Mouse (Mus musculus): ENCODE results near the gene Nfkbid. TPM values are rescaled to one million over a fixed set of nuclear protein-coding genes. Genes with fewer than 3 reads are reported as not detected.

Gene Nfkbid
- polyA plus RNA-seq (2015; fragmentation: Nextera tagmentation; extraction: Ambion mirVana) = 1.3 and 2.0 TPM in 2 replicates

DNA sequence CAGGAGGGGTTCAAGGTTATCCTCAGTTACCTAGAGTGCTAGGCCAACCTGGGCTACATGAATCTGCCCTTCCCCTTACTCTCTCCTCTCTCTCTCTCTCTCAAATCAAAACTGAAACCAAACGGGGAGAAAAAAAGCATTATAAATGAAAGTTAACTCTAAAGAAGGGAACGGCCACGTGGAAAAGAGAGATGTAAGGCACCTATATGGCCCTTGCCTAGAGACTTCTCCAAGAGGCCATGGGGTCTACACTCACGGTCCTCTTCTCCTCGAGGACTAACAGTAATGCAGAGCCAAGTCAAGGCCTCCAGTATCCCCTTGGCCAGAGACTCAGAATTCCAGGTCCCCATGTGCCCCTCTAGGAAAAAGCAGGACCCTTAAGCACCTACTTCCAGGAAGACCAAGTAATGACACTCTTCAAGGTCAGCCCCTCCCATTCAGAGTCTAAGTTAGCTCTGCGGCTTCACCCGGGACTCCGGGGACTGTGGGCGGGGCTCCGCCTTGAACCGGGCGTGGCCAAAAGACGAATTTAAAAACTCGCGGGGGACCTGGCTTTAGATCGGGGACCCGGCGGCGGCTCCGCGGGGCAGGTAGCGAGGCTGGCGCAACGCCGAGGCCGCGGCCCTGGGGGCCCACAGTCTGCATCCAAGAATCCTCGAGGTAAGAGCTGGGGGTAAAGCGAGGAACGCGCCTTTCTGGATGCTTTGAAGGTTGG lies at the start of gene Nfkbid:
TSS of gene Nfkbid (plus strand) at position 558 of the 715 bp plus-strand sequence.
- peak within 1 kb of the TSS; percentile 74 for H3K27ac ChIP-seq
- 11% methylated on average over 31 of the region's 31 CpGs for WGBS
- H3K4me3 ChIP-seq (replicated peaks) = peak within 1 kb of the TSS; percentile 64
- H3K36me3 ChIP-seq = peaks cover 12% of the 10 kb centered on the region; the same call in 1 of the 2 replicates
- peaks cover 6% of the 10 kb centered on the region; the same call in 1 of the 2 replicates for H3K9me3 ChIP-seq (replicated peaks)
- H3K9ac ChIP-seq = peak within 1 kb of the TSS; percentile 57
- H3K4me2 ChIP-seq = peak within 1 kb of the TSS; percentile 97
- peaks cover 24% of the 10 kb centered on the region for H3K4me1 ChIP-seq
- 0 out of 2 replicates have a peak, but pooled peaks cover 9% of the 10 kb centered on the region for H3K27me3 ChIP-seq
- peak; percentile 34 for ATAC-seq (replicated peaks; ENCODE audit: low FRiP score)

DNA sequence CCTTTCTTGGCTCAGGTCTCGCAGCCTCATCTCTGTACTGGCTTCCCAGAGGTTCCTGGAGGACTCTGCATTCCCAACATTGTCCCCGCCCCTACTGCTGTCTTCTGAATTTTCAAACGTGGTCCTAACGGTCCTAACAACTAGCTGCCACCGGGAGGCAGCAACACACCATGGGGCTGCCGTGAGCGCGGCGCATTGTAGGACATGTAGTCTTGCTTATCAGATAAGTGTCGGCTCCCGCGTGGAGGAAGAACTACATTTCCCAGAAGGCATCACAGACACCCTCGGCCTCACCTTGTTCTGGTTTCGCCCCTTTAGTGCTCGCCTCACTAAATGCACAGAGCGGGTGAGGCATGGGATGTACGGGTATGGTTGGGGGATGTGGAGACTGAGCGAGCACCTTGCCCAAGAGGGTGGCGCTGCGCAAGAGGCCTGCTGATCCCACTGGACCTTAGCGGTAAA lies 48.0 kb upstream of the Nfkbid start:
- Histone ChIP-seq H3K9ac (peak overlapping the region; percentile 52), H3K36me3 (no peaks in the 10 kb centered on the region), H3K27me3 (no peaks in the 10 kb centered on the region), H3K4me2 (peak overlapping the region; percentile 74), H3K9me3 (replicated peaks) (no peaks in the 10 kb centered on the region), H3K27ac (0 out of 2 replicates have a peak overlapping the region, but pooled peaks have one; percentile 22), H3K4me3 (replicated peaks) (peak overlapping the region; percentile 55), H3K4me1 (peaks cover 7% of the 10 kb centered on the region; the same call in 1 of the 2 replicates)
- ATAC-seq (replicated peaks; ENCODE audit: low FRiP score) = peak; percentile 99
- under 1% methylated on average over 21 of the region's 21 CpGs for WGBS

DNA sequence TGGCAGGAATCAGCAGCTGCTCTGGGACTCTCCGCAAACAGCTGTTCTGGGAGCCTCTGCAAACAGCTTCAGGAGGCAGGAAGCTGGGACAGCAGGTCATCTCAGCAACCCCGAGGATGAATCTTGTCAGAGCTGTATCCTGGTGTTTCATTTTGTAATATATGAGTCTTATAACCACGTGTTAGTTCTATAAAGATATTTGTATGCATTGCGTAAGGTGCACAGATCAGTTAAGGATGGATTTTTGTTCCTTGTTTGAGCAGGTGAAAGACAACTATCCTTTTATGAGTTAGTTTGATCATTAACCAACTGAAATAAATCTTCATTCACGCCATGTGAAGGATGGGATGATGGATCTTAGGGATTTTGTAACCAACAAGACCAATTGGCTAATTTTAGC lies 41.5 kb upstream of the Nfkbid start:
- 55% methylated on average over 5 of the region's 5 CpGs for WGBS
- Histone ChIP-seq H3K9ac (no peak overlapping the region), H3K27ac (no peak overlapping the region), H3K4me3 (replicated peaks) (no peak overlapping the region), H3K27me3 (peaks cover 3% of the 10 kb centered on the region; the same call in 1 of the 2 replicates), H3K36me3 (no peaks in the 10 kb centered on the region), H3K4me1 (no peaks in the 10 kb centered on the region), H3K4me2 (no peak overlapping the region), H3K9me3 (replicated peaks) (no peaks in the 10 kb centered on the region)
- no peak for ATAC-seq (replicated peaks; ENCODE audit: low FRiP score)

DNA sequence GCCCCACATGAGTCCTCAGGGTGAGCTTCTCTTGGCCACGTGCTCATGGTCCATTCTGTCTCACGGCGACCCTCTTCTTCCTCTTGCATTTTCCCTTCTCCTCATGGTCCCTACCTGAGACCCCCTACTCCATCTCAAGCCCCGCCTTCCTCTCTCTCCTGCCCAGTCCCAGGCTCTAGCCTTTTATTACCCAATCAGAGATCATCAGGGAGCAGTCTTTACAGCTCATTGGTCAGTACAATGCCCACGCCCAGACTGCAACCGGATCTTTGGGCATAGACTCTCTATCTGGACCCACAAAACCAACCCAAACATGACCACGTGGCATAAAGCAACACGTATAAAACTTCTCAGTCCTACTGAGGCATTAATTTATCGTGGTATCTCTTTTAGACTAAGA lies 37.4 kb upstream of the Nfkbid start:
- ATAC-seq (replicated peaks; ENCODE audit: low FRiP score) = no peak
- 84% methylated on average over 9 of the region's 9 CpGs for WGBS
- no peak overlapping the region for H3K4me3 ChIP-seq (replicated peaks)

DNA sequence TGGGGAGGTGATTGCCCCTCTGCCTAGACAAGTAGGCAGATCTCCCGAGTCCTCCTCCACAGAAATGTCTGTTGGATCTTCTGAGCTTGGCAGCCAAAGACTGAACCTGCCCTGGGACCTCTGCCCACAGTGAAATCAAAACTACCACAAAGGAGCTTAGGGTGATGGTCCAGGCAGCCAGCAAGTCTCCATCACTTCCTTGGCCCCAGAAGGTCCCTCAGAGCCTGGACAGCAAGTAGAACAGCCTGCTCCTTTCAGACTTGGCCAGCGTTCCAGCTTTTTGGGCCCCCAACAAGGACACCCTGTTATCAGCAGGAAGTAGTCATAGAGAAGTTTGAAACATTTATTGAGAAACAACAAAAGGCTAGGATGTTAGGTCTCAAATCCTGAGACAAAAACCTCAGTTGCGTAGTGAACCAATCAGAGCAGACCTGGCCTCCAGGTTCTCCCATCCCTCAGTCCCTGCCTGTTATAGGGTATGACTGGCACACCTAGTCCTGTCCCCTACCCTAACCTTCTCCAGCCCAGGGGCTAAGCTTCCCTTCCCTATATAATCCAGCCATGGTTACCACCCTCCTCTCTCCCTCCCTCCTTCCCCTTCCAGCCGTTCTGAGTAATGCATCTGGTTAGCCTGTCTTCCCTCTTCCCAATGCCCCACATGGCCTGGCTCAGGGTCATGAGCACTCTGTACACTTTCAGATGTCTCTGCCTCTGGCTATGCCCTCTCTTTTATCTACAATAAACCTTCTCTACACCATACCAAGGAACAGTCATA lies 28.6 kb upstream of the Nfkbid start:
- Histone ChIP-seq H3K9me3 (replicated peaks) (no peaks in the 10 kb centered on the region), H3K9ac (no peak overlapping the region), H3K27ac (no peak overlapping the region), H3K36me3 (no peaks in the 10 kb centered on the region), H3K4me2 (no peak overlapping the region), H3K4me1 (no peaks in the 10 kb centered on the region), H3K4me3 (replicated peaks) (no peak overlapping the region), H3K27me3 (no peaks in the 10 kb centered on the region)
- ATAC-seq (replicated peaks; ENCODE audit: low FRiP score) = no peak
- WGBS = 64% methylated on average over 4 of the region's 4 CpGs

More for the DNA sequence above, 37.4 kb upstream of the Nfkbid start:
- no peaks in the 10 kb centered on the region for H3K4me1 ChIP-seq
- no peak overlapping the region for H3K4me2 ChIP-seq
- H3K36me3 ChIP-seq = no peaks in the 10 kb centered on the region
- no peak overlapping the region for H3K9ac ChIP-seq
- H3K27ac ChIP-seq = no peak overlapping the region
- no peaks in the 10 kb centered on the region for H3K9me3 ChIP-seq (replicated peaks)
- peaks cover 3% of the 10 kb centered on the region; the same call in 1 of the 2 replicates for H3K27me3 ChIP-seq

DNA sequence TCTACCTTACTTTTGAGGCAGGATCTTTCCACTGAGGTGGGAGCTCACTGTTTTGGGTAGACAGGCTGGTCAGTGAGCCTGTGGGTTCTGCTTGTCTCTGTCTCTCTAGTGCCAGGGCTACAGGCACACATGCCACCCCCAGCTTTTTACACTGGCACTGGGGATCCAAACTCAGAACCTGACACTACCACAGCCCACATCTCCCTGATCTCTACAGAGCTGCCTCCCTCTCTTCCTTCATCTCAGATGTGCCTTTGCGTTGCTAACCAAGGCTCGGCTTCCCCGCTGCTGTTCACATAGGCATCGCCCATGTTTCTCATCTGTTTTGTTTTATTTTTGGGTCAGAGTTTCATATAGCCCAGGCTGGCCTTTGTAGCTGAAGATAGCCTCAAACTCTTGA lies 27.9 kb upstream of the Nfkbid start:
- ATAC-seq (replicated peaks; ENCODE audit: low FRiP score) = no peak
- H3K27ac ChIP-seq = peak overlapping the region; percentile 66
- no peaks in the 10 kb centered on the region for H3K9me3 ChIP-seq (replicated peaks)
- H3K36me3 ChIP-seq = no peaks in the 10 kb centered on the region
- no peak overlapping the region for H3K9ac ChIP-seq
- no peaks in the 10 kb centered on the region for H3K27me3 ChIP-seq
- 85% methylated on average over 4 of the region's 4 CpGs for WGBS
- no peaks in the 10 kb centered on the region for H3K4me1 ChIP-seq
- H3K4me2 ChIP-seq = no peak overlapping the region
- no peak overlapping the region for H3K4me3 ChIP-seq (replicated peaks)

DNA sequence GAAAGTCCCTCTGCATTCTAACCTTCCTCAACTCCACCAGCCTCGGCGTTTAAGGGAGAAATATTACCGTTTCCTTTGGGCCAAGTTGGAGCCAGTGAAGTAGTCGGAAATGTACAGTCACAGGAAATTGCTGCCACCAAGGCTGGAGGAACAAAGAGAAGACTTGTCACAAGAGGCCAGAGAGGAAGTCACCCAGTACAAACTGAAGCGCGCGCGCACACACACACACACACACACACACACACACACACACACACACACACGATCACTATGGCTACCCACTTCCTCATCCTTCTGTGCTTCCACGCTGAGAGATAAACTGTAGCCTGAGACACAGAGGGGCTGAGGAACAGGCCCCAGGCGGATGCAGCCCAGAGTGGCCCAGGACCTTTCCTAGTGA lies 27.2 kb upstream of the Nfkbid start:
- Histone ChIP-seq H3K4me1 (0 out of 2 replicates have a peak, but pooled peaks cover 2% of the 10 kb centered on the region), H3K36me3 (no peaks in the 10 kb centered on the region), H3K9ac (0 out of 2 replicates have a peak overlapping the region, but pooled peaks have one; percentile 21), H3K27me3 (no peaks in the 10 kb centered on the region), H3K4me3 (replicated peaks) (no peak overlapping the region), H3K4me2 (no peak overlapping the region), H3K27ac (peak overlapping the region; percentile 66), H3K9me3 (replicated peaks) (no peaks in the 10 kb centered on the region)
- 48% methylated on average over 11 of the region's 11 CpGs for WGBS
- ATAC-seq (replicated peaks; ENCODE audit: low FRiP score) = 0 out of 2 replicates have a peak, but pooled peaks have one; percentile 46

DNA sequence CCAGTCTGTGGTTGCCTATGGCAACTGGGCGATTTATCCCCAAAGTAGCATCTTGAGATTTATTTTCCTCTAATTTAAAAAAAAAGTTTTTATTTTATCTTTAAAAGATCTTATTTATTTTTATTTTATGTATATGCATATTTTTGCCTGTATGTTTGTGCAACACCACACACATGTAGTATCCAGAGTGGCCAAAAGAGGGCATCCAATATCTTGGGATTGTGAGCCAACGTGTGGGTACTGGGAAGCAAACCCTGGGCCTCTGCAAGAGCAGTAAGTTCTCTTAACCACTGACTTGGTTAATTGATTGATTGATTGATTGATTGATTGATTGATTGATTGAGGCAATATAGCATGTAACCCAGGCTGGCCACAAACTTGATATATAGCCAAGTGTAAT lies 26.7 kb upstream of the Nfkbid start:
- no peak overlapping the region for H3K9ac ChIP-seq
- no peak for ATAC-seq (replicated peaks; ENCODE audit: low FRiP score)
- 0 out of 2 replicates have a peak, but pooled peaks cover 2% of the 10 kb centered on the region for H3K4me1 ChIP-seq
- WGBS = 64% methylated on average over 2 of the region's 2 CpGs
- H3K4me2 ChIP-seq = no peak overlapping the region
- H3K27me3 ChIP-seq = no peaks in the 10 kb centered on the region
- peak overlapping the region; percentile 63; the same call in 1 of the 2 replicates for H3K27ac ChIP-seq
- H3K4me3 ChIP-seq (replicated peaks) = no peak overlapping the region
- no peaks in the 10 kb centered on the region for H3K9me3 ChIP-seq (replicated peaks)
- no peaks in the 10 kb centered on the region for H3K36me3 ChIP-seq

DNA sequence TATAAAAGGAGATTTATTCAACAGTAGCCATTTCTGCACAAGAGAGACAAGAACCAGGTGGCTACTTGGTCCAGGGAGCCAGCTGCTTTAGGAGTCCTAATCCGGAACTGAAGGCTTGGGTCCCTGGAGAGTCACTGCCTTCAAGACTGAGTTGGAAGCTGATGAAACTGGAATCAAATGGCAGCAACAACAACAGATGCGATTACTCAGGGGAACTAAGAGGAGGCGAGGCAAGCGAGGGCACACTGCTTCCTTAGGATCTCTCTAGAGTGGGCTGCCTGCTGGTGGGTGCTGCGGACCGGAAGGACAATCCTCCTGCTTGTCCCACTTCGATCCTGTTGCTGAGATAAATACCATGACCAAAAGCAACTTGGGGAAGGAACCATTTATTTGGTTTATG lies 21.9 kb upstream of the Nfkbid start:
- Histone ChIP-seq H3K9me3 (replicated peaks) (no peaks in the 10 kb centered on the region), H3K27me3 (0 out of 2 replicates have a peak, but pooled peaks cover 2% of the 10 kb centered on the region), H3K4me2 (no peak overlapping the region), H3K9ac (no peak overlapping the region), H3K4me1 (0 out of 2 replicates have a peak, but pooled peaks cover 2% of the 10 kb centered on the region), H3K36me3 (no peaks in the 10 kb centered on the region), H3K27ac (no peak overlapping the region), H3K4me3 (replicated peaks) (no peak overlapping the region)
- ATAC-seq (replicated peaks; ENCODE audit: low FRiP score) = no peak
- 41% methylated on average over 7 of the region's 7 CpGs for WGBS

DNA sequence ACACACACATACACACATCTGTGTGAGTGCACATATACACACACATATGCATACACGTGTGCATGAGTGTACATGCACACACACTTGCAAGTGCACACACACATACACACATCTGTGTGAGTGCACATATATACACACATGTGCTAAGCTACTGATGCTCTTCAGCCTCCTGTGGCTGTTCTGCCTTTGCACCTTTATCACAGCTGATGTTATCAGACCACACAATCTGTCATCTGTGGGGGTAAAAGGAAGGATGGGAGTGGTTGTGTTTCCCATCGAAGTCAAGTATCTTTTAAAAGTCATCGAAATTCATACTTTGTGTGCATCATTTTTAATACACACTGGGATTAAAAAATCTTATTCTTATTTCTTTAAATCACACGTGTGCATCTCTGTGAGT lies 19.2 kb upstream of the Nfkbid start:
- Histone ChIP-seq H3K9me3 (replicated peaks) (no peaks in the 10 kb centered on the region), H3K4me3 (replicated peaks) (no peak overlapping the region), H3K4me1 (0 out of 2 replicates have a peak, but pooled peaks cover 2% of the 10 kb centered on the region), H3K36me3 (no peaks in the 10 kb centered on the region), H3K27ac (no peak overlapping the region), H3K9ac (no peak overlapping the region), H3K27me3 (0 out of 2 replicates have a peak, but pooled peaks cover 2% of the 10 kb centered on the region), H3K4me2 (no peak overlapping the region)
- WGBS = 72% methylated on average over 4 of the region's 4 CpGs
- ATAC-seq (replicated peaks; ENCODE audit: low FRiP score) = no peak

DNA sequence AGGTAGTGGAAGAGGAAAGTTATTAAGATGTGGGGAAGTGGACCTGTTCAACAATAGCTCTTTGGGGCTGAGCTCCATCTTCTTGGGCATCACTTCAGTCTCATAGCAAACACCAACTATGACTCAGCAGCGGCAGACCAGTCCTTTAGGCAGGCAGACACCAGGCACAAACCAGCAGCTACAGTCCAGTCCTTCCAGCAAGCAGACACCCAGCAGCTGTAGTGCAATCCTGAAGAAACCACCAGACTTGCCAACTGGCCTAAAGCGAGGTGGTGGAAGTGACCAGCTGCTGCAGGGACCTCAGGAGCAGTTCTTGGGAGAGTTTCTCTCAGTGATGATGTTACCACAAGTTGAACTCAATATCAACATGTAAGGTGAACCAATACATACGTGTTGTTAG lies 12.9 kb upstream of the Nfkbid start:
- WGBS = 87% methylated on average over 3 of the region's 3 CpGs
- Histone ChIP-seq H3K4me1 (no peaks in the 10 kb centered on the region), H3K4me2 (no peak overlapping the region), H3K27ac (no peak overlapping the region), H3K27me3 (0 out of 2 replicates have a peak, but pooled peaks cover 4% of the 10 kb centered on the region), H3K9me3 (replicated peaks) (no peaks in the 10 kb centered on the region), H3K4me3 (replicated peaks) (no peak overlapping the region), H3K36me3 (no peaks in the 10 kb centered on the region), H3K9ac (no peak overlapping the region)
- ATAC-seq (replicated peaks; ENCODE audit: low FRiP score) = no peak

DNA sequence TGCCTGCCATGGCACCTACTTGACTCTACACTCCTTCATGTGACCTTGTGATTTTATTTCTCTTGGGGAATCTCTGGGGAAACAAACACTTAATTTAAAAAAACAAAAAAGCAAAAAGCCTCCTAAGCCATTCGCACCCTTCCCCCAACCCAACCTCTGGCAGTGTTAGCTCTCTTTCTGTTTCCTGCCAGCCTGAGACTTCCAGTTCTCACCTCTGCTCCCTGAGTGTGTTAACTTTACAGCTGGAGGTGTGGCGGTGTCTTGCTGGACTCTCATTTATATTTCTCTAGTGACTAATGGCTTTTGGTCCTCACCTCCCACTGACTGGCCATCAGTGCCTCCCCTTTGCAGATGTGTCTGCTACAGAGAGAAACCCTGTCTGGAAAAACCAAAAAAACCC lies 11.7 kb upstream of the Nfkbid start:
- H3K9me3 ChIP-seq (replicated peaks) = no peaks in the 10 kb centered on the region
- no peaks in the 10 kb centered on the region for H3K36me3 ChIP-seq
- ATAC-seq (replicated peaks; ENCODE audit: low FRiP score) = no peak
- H3K27me3 ChIP-seq = 0 out of 2 replicates have a peak, but pooled peaks cover 4% of the 10 kb centered on the region
- H3K9ac ChIP-seq = no peak overlapping the region
- H3K4me3 ChIP-seq (replicated peaks) = no peak overlapping the region
- H3K4me1 ChIP-seq = no peaks in the 10 kb centered on the region
- H3K4me2 ChIP-seq = no peak overlapping the region
- 21% methylated on average over 2 of the region's 2 CpGs for WGBS
- no peak overlapping the region for H3K27ac ChIP-seq

All from kidney, embryonic 15.5 days (tissue).